Mouse (Mus musculus) heart, postnatal 25 days (tissue): ENCODE results near the gene Slc5a1. TPM values are rescaled to one million over a fixed set of nuclear protein-coding genes. Genes with fewer than 3 reads are reported as not detected.

Experiments
- DNase-seq: peaks from one replicate; pipeline ENCODE4 v3.0.0; 2022; ENCODE audit warnings: low spot score
- intact Hi-C: fragments of 180-260 bp; cut with DNase I; formaldehyde crosslinking; loops from one replicate; pipeline ENCODE4 v1.15.1; 2025
- total RNA-seq, 2 experiments: library from RNA; stranded (reverse); gene quantifications; 2 replicates each; pipeline ENCODE4 v1.2.3; 2021

Gene Slc5a1
- total RNA-seq: under 1 TPM; 0.16 to 0.31 TPM

- no peak for DNase-seq
- intact Hi-C loops: no loop called here
These were observed at the start of gene Slc5a1 for GRCm38 (mm10) chr5:33104025-33104481. Gene Slc5a1 (plus strand): TSS chr5:33104219.

- intact Hi-C loops: no loop called here
- DNase-seq: no peak
These were observed 47.8 kb upstream of the Slc5a1 start for GRCm38 (mm10) chr5:33056126-33056765.

GRCm38 (mm10) chr5:33070071-33070470 lies 33.9 kb upstream of the Slc5a1 start:
- no peak for DNase-seq

GRCm38 (mm10) chr5:33076490-33077191 lies 27.4 kb upstream of the Slc5a1 start:
- intact Hi-C loops: no loop called here

More at GRCm38 (mm10) chr5:33070071-33070470, 33.9 kb upstream of the Slc5a1 start:
- intact Hi-C loops: no loop called here

GRCm38 (mm10) chr5:33082896-33083295 lies 21.1 kb upstream of the Slc5a1 start:
- intact Hi-C loops: no loop called here
- DNase-seq: no peak

More at GRCm38 (mm10) chr5:33076490-33077191, 27.4 kb upstream of the Slc5a1 start:
- no peak for DNase-seq

GRCm38 (mm10) chr5:33084599-33084998 lies 19.4 kb upstream of the Slc5a1 start:
- no peak for DNase-seq
- intact Hi-C loops: no loop called here

- DNase-seq: no peak
- intact Hi-C loops: no loop called here
These were observed 12.7 kb upstream of the Slc5a1 start for GRCm38 (mm10) chr5:33091342-33091741.

- intact Hi-C loops: no loop called here
- no peak for DNase-seq
These were observed 8.7 kb upstream of the Slc5a1 start for GRCm38 (mm10) chr5:33095315-33095714.

GRCm38 (mm10) chr5:33102369-33103055 lies 1.5 kb upstream of the Slc5a1 start:
- no peak for DNase-seq
- intact Hi-C loops: no loop called here

- DNase-seq: no peak
- intact Hi-C loops: no loop called here
These were observed 857 bp downstream of the Slc5a1 start for GRCm38 (mm10) chr5:33104876-33105275.

- no peak for DNase-seq
- intact Hi-C loops: no loop called here
These were observed 1.6 kb downstream of the Slc5a1 start for GRCm38 (mm10) chr5:33105660-33106059.

GRCm38 (mm10) chr5:33107056-33107455 lies 3.0 kb downstream of the Slc5a1 start:
- intact Hi-C loops: no loop called here
- no peak for DNase-seq

GRCm38 (mm10) chr5:33107778-33108405 lies 3.9 kb downstream of the Slc5a1 start:
- no peak for DNase-seq
- intact Hi-C loops: no loop called here

- intact Hi-C loops: no loop called here
- no peak for DNase-seq
These were observed 17.9 kb downstream of the Slc5a1 start for GRCm38 (mm10) chr5:33121871-33122315.

- intact Hi-C loops: no loop called here
- DNase-seq: no peak
These were observed 19.6 kb downstream of the Slc5a1 start for GRCm38 (mm10) chr5:33123658-33124057.

- no peak for DNase-seq
- intact Hi-C loops: no loop called here
These were observed 21.3 kb downstream of the Slc5a1 start for GRCm38 (mm10) chr5:33125318-33125717.

- intact Hi-C loops: no loop called here
- no peak for DNase-seq
These were observed 30.1 kb downstream of the Slc5a1 start for GRCm38 (mm10) chr5:33134132-33134531.

- DNase-seq: no peak
These were observed 31.6 kb downstream of the Slc5a1 start for GRCm38 (mm10) chr5:33135611-33136010.

GRCm38 (mm10) chr5:33142790-33143455 lies 38.9 kb downstream of the Slc5a1 start:
- intact Hi-C loops: loop anchor here (1.0 kb wide), 1 partner anchor 103 kb away; no protein-coding TSS in a partner anchor
- no peak for DNase-seq

More at GRCm38 (mm10) chr5:33135611-33136010, 31.6 kb downstream of the Slc5a1 start:
- intact Hi-C loops: no loop called here

GRCm38 (mm10) chr5:33144025-33144424 lies 40.0 kb downstream of the Slc5a1 start:
- no peak for DNase-seq
- intact Hi-C loops: no loop called here
